Mouse (Mus musculus) embryonic facial prominence, embryonic 15.5 days (tissue): ENCODE data around the gene Tbc1d14. TPM values are rescaled to one million over a fixed set of nuclear protein-coding genes. Genes with fewer than 3 reads are reported as not detected.

Experiments used
- ATAC-seq: fragments of 200-750 bp; cut with Nextera tagmentation; 2 replicates; pipeline ENCODE4 v1.8.0; 2017; ENCODE audit warnings: low read depth, moderate TSS enrichment; ENCODE audit not compliant: insufficient number of reproducible peaks, low FRiP score, low TSS enrichment
- H3K27ac ChIP-seq: fragments of 300-500 bp; sonication (generic); replicated peaks from 2 replicates; pipeline ENCODE4 v1.5.1; 2015; ENCODE audit warnings: mild to moderate bottlenecking, inconsistent platforms
- H3K27me3 ChIP-seq: fragments of 300-500 bp; sonication (generic); 2 replicates; pipeline ENCODE4 v1.6.1; 2015; ENCODE audit warnings: inconsistent platforms
- H3K36me3 ChIP-seq: fragments of 300-500 bp; sonication (generic); 2 replicates; pipeline ENCODE4 v1.6.1; 2015; ENCODE audit warnings: mild to moderate bottlenecking, inconsistent platforms
- H3K4me1 ChIP-seq: fragments of 300-500 bp; sonication (generic); 2 replicates; pipeline ENCODE4 v1.6.1; 2015; ENCODE audit warnings: inconsistent platforms
- H3K4me2 ChIP-seq: fragments of 300-500 bp; sonication (generic); replicated peaks from 2 replicates; pipeline ENCODE4 v1.6.1; 2015; ENCODE audit warnings: mild to moderate bottlenecking, inconsistent platforms
- H3K4me3 ChIP-seq: fragments of 300-500 bp; sonication (generic); replicated peaks from 2 replicates; pipeline ENCODE4 v1.5.1; 2015; ENCODE audit warnings: mild to moderate bottlenecking, inconsistent platforms
- H3K9ac ChIP-seq: fragments of 300-500 bp; sonication (generic); 2 replicates; pipeline ENCODE4 v1.6.1; 2015; ENCODE audit warnings: inconsistent platforms
- H3K9me3 ChIP-seq: fragments of 300-500 bp; sonication (generic); replicated peaks from 2 replicates; pipeline ENCODE4 v1.6.1; 2016; ENCODE audit warnings: inconsistent platforms
- WGBS: fragments of 180-500 bp; shearing (Covaris S2); methylation state at CpG from one replicate; pipeline ENCODE4 v1.1.7; 2015; 5-methylcytosine and 5-hydroxymethylcytosine counted together
- polyA plus RNA-seq: library from polyadenylated mRNA; unstranded; fragments of >200 nt; fragmentation: Nextera tagmentation; extraction: Ambion mirVana; gene quantifications from 2 replicates; pipeline ENCODE4 v1.2.1, GENCODE M21; 2015

Tbc1d14 gene
- polyA plus RNA-seq, 1 experiment from 2014 or later, result 41.3 TPM

GRCm38 (mm10) chr5:36530129-36530751, 62.8 kb downstream of the Tbc1d14 start:
- Histone ChIP-seq H3K27ac (peak overlapping the region; percentile 83), H3K36me3 (peaks cover 11% of the 10 kb centered on the region), H3K4me1 (peaks cover 21% of the 10 kb centered on the region), H3K9ac (peak overlapping the region; percentile 73), H3K9me3 (no peaks in the 10 kb centered on the region), H3K27me3 (no peaks in the 10 kb centered on the region), H3K4me3 (peak overlapping the region; percentile 73), H3K4me2 (peak overlapping the region; percentile 74)
- 0% methylated on average over 28 of the region's 28 CpGs for WGBS
- peak; percentile 95 for ATAC-seq

DNA sequence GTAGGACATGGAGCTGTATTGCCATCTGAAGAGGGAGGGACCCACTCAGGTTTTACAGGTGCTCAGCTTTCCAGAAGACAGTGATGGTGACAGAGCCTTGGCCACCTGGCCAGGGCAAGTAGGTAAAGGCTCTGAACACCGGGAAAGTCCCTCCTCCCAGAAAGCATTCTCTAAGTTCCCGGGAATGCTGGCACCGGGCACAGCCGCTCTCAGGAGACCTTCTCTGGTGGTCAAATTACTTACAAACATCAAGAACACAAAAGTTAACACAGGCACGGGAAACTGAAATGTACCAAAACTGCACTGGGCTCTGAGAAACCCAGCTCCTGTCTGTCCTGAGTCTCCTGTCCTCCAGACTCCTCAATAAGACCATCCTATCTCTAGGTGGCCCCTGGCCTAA, 63.4 kb downstream of the Tbc1d14 start:
- Histone ChIP-seq H3K4me1 (peaks cover 21% of the 10 kb centered on the region), H3K4me2 (peak overlapping the region; percentile 74), H3K9ac (peak overlapping the region; percentile 73), H3K4me3 (peak overlapping the region; percentile 73), H3K27me3 (no peaks in the 10 kb centered on the region), H3K9me3 (no peaks in the 10 kb centered on the region), H3K36me3 (peaks cover 15% of the 10 kb centered on the region), H3K27ac (peak overlapping the region; percentile 83)
- no peak for ATAC-seq
- WGBS, result 3% methylated on average over 5 of the region's 5 CpGs

GRCm38 (mm10) chr5:36526921-36527320, 66.2 kb downstream of the Tbc1d14 start:
- Histone ChIP-seq H3K36me3 (peaks cover 23% of the 10 kb centered on the region), H3K4me2 (no peak overlapping the region), H3K4me1 (peaks cover 21% of the 10 kb centered on the region), H3K27ac (no peak overlapping the region), H3K27me3 (no peaks in the 10 kb centered on the region), H3K9ac (no peak overlapping the region), H3K9me3 (no peaks in the 10 kb centered on the region), H3K4me3 (no peak overlapping the region)
- ATAC-seq, result no peak
- 89% methylated on average over 2 of the region's 2 CpGs for WGBS

GRCm38 (mm10) chr5:36526274-36526673, 66.8 kb downstream of the Tbc1d14 start:
- H3K36me3 ChIP-seq, result peaks cover 29% of the 10 kb centered on the region
- H3K27me3 ChIP-seq, result no peaks in the 10 kb centered on the region
- no peak overlapping the region for H3K4me2 ChIP-seq
- no peak for ATAC-seq
- no peak overlapping the region for H3K4me3 ChIP-seq
- H3K9ac ChIP-seq, result no peak overlapping the region
- H3K4me1 ChIP-seq, result peaks cover 21% of the 10 kb centered on the region
- H3K27ac ChIP-seq, result no peak overlapping the region
- WGBS, result 78% methylated on average over 5 of the region's 5 CpGs
- H3K9me3 ChIP-seq, result no peaks in the 10 kb centered on the region

- H3K9ac ChIP-seq, result no peak overlapping the region
- H3K36me3 ChIP-seq, result peaks cover 38% of the 10 kb centered on the region
- no peaks in the 10 kb centered on the region for H3K27me3 ChIP-seq
- ATAC-seq, result no peak
- 70% methylated on average over 2 of the region's 2 CpGs for WGBS
- H3K4me2 ChIP-seq, result no peak overlapping the region
- H3K27ac ChIP-seq, result no peak overlapping the region
- no peak overlapping the region for H3K4me3 ChIP-seq
- no peaks in the 10 kb centered on the region for H3K9me3 ChIP-seq
- peaks cover 21% of the 10 kb centered on the region for H3K4me1 ChIP-seq
Measured at GRCm38 (mm10) chr5:36525216-36525615, 67.9 kb downstream of the Tbc1d14 start.

DNA sequence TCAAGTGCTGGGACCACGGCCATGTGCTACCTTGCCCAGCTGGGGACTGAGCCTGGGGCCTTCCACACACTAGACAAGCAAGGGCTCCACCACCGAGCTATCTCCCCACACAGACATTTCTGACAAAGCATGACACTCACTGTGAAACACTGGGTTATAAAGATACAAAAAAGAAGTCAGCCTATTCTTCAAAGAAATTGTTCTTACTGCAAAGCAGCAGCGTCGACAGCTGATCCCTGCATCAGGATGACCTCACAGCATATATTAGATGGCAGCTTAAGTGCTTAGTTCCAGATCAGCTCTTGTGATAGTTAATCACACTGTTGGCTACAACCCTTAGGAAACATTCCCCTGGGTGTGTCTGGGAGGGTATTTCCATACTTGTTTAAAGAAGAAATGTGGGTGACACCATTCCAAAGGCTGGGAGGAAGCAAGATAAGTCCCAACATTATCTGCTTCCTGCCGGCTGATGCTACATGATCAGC, 69.8 kb downstream of the Tbc1d14 start:
- 74% methylated on average over 5 of the region's 5 CpGs for WGBS
- H3K27ac ChIP-seq, result no peak overlapping the region
- H3K4me1 ChIP-seq, result peaks cover 5% of the 10 kb centered on the region; the same call in 1 of the 2 replicates
- no peaks in the 10 kb centered on the region for H3K9me3 ChIP-seq
- peaks cover 58% of the 10 kb centered on the region for H3K36me3 ChIP-seq
- H3K4me2 ChIP-seq, result no peak overlapping the region
- H3K9ac ChIP-seq, result no peak overlapping the region
- no peaks in the 10 kb centered on the region for H3K27me3 ChIP-seq
- H3K4me3 ChIP-seq, result no peak overlapping the region
- no peak for ATAC-seq

DNA sequence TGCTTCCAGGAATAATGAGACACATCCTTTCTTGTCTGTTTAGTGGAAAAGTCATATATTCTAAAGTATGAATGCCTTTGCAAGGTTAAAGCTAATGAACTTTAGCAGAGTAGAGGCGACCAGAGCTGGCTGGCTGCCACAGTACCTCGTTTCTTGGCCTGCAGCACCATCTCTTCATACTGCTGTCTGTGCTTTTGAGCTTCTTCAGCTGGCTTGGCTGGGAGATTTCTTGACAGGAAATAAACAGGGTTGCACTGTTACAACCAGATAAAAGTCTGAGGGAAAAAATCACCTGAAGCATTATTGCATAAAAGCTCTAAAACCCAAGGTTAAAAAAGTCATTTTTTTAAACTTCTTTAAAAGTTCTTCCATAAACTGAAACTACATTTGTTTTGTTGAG, 70.3 kb downstream of the Tbc1d14 start:
- Histone ChIP-seq H3K4me1 (peaks cover under 1% of the 10 kb centered on the region; the same call in 1 of the 2 replicates), H3K36me3 (peaks cover 62% of the 10 kb centered on the region), H3K27ac (no peak overlapping the region), H3K9ac (no peak overlapping the region), H3K9me3 (no peaks in the 10 kb centered on the region), H3K27me3 (no peaks in the 10 kb centered on the region), H3K4me2 (no peak overlapping the region), H3K4me3 (no peak overlapping the region)
- WGBS, result 68% methylated on average over 2 of the region's 2 CpGs
- no peak for ATAC-seq

DNA sequence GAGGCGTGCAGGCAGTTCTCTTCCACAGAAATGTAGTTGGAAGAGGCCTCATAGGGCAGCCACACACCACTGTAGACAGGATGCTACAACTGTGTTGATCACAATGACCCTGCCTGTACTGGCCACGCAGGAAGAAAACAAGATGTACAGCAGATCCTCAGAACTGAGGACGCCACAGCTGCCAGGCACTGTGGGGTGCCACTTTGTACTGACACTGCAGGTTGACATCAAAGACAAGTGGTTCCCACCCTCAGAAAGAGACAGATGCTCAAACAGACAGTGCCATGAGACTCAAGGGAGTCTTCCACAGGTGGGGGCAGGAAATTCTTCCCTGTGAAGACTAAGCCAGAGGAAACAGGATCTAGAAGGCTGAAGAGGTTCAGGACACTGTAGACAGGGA, 73.3 kb downstream of the Tbc1d14 start:
- no peak overlapping the region for H3K9ac ChIP-seq
- H3K27ac ChIP-seq, result no peak overlapping the region
- peaks cover 74% of the 10 kb centered on the region for H3K36me3 ChIP-seq
- H3K9me3 ChIP-seq, result no peaks in the 10 kb centered on the region
- 87% methylated on average over 3 of the region's 3 CpGs for WGBS
- H3K4me2 ChIP-seq, result no peak overlapping the region
- H3K4me3 ChIP-seq, result no peak overlapping the region
- H3K4me1 ChIP-seq, result no peaks in the 10 kb centered on the region
- no peaks in the 10 kb centered on the region for H3K27me3 ChIP-seq
- ATAC-seq, result no peak

DNA sequence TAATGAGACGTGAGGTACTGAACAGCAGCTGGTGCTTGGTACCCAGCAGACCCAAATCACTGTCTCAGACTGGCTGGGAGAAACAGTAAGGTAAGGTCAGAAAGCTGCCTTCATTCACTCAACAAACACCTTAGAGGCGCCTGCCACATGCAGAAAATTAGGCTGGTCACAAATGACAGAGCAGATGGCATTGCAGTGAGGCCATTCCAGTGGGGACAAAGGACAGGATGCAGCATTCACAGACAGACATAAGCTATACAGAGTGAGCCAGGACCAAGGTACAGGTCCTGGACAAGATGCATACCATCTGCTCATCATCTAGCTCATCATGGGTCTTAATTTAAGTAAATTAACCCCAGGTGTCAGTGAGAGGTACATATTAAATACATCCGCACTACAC, 75.5 kb downstream of the Tbc1d14 start:
- 64% methylated on average over 3 of the region's 3 CpGs for WGBS
- Histone ChIP-seq H3K4me3 (no peak overlapping the region), H3K27me3 (no peaks in the 10 kb centered on the region), H3K27ac (no peak overlapping the region), H3K9me3 (no peaks in the 10 kb centered on the region), H3K36me3 (peaks cover 85% of the 10 kb centered on the region), H3K9ac (no peak overlapping the region), H3K4me2 (no peak overlapping the region), H3K4me1 (no peaks in the 10 kb centered on the region)
- no peak for ATAC-seq

- H3K4me3 ChIP-seq, result no peak overlapping the region
- ATAC-seq, result no peak
- no peaks in the 10 kb centered on the region for H3K9me3 ChIP-seq
- no peaks in the 10 kb centered on the region for H3K27me3 ChIP-seq
- no peak overlapping the region for H3K4me2 ChIP-seq
- H3K4me1 ChIP-seq, result no peaks in the 10 kb centered on the region
- H3K9ac ChIP-seq, result no peak overlapping the region
- H3K27ac ChIP-seq, result no peak overlapping the region
- WGBS, result 75% methylated on average over 5 of the region's 5 CpGs
- H3K36me3 ChIP-seq, result peaks cover 86% of the 10 kb centered on the region
Measured at GRCm38 (mm10) chr5:36515558-36515957, 77.5 kb downstream of the Tbc1d14 start.

DNA sequence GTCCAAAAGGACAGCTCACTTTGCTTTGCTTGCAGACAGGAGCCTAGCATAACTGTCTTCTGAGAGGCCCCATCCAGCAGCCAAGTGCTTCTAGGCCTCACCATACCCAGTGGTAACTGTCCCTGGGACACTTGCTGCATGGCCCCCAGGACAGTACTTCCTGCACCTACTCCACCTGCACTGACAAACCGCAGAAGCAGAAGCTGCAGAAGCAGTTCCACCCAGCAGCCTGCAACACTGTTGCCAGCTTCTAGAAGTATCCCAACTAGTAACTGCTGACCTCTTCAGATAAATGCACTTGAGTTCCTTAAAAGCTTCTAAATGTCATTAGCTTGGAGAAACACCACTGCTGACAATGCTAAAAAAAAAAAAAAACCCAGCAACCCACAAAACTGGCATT, 78.0 kb downstream of the Tbc1d14 start:
- WGBS, result 92% methylated on average over 1 of the region's 1 CpGs
- no peak for ATAC-seq
- no peaks in the 10 kb centered on the region for H3K27me3 ChIP-seq

DNA sequence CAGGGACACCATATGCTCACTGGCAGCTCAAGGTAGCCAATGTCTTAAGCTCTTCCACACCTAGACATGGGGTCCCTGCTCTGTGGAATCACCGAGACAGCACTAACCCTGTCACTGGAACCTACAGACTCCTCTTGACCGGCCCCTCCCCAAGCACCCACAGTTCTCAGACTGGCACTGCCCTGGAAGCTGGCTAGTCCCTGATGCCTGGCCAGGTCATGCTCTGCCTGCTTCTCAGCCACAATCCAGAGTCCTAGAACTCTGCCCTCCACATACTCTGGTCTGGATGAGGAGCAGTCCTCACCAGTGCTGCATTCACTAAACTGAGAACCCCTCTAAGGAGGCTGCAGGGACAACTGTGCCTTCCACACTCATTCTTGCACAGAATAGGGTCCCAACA, 82.1 kb downstream of the Tbc1d14 start:
- ATAC-seq, result no peak
- Histone ChIP-seq H3K27ac (no peak overlapping the region), H3K36me3 (peaks cover 85% of the 10 kb centered on the region), H3K4me3 (no peak overlapping the region), H3K4me1 (no peaks in the 10 kb centered on the region), H3K9ac (no peak overlapping the region), H3K9me3 (no peaks in the 10 kb centered on the region), H3K27me3 (no peaks in the 10 kb centered on the region), H3K4me2 (no peak overlapping the region)
- WGBS, result 89% methylated on average over 2 of the region's 2 CpGs

More for the DNA sequence above, 78.0 kb downstream of the Tbc1d14 start:
- H3K9ac ChIP-seq, result no peak overlapping the region
- no peak overlapping the region for H3K4me3 ChIP-seq
- peaks cover 86% of the 10 kb centered on the region for H3K36me3 ChIP-seq
- no peaks in the 10 kb centered on the region for H3K9me3 ChIP-seq
- H3K4me2 ChIP-seq, result no peak overlapping the region
- no peak overlapping the region for H3K27ac ChIP-seq
- H3K4me1 ChIP-seq, result no peaks in the 10 kb centered on the region
